Mouse (Mus musculus) large intestine, adult 2 months (tissue): ENCODE measurements at regions not wholly inside any gene's neighbourhood (a gene's known extent, or its start where the extent isn't known, plus 50 kb on each side); places are given as distances from the start of the nearest gene placed in this dataset.

ENCODE experiments used
- DNase-seq: peaks from one replicate; pipeline ENCODE4 v3.0.0-alpha.2; 2012; ENCODE audit warnings: low read depth, low spot score
- WGBS: fragments of 180-500 bp; shearing (Covaris S2); methylation state at CpG from one replicate; pipeline ENCODE4 v1.1.7; 2018; 5-methylcytosine and 5-hydroxymethylcytosine counted together

DNA sequence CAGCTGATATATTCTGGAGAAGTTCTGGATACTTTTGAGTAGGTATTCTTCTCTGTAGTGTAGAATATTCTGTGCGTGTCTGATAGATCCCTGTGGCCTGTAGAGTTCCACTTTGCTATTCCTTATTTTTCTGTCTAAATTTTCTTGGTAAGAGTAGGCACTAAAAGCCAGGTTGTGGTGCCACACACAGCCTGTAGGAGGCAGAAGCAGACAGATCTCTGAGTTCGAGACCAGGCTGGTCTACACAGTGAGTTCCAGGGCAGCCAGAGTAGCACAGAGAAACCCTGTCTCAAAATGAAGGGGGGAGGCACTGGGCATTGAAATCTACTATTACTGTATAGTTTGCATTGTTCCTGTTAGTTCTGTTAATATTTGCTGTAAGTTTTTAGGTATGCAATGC, 147.4 kb downstream of the Icos start:
- no peak for DNase-seq
- 86% methylated on average over 2 of the region's 2 CpGs for WGBS

- DNase-seq = no peak
- whole genome bisulfite sequencing = 58% methylated on average over 9 of the region's 9 CpGs
These were observed 158.1 kb downstream of the Icos start for GRCm38 (mm10) chr1:61135597-61136545.

DNA sequence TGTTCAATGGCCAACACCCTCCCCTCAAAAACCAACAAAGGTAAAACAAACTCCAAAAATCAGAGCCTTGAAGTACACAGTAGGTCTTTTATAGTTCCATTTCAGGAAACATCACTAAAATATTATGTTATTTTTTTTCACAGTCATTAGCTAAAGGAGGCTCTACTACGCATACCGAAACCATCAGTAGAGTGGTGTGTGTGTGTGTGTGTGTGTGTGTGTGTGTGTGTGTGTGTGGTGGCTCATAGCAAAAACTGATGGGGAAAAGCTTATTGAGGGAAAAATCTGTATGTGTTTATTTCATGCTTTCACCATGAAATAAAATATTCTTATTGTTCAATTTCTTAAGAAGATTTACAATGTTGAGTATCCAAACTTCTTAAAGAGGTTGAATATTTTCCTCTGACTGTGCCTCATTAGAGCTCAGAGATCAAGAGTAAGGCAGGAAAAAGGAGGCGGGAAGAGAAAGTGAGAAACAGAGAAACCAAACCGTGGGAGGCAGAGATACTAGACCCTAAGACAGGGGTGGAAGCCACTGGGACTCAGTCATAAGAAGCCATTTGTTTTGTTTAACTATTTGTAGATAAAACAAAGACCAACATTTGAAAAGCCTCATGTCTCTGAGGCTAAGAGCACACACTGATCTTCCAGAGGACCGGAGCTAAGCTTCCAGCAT, 159.6 kb downstream of the Icos start:
- WGBS = 65% methylated on average over 5 of the region's 5 CpGs
- no peak for DNase-seq

- WGBS = 61% methylated on average over 11 of the region's 11 CpGs
- DNase-seq = no peak
These were observed 160.2 kb downstream of the Icos start for GRCm38 (mm10) chr1:61137954-61138353.

- WGBS = 25% methylated on average over 15 of the region's 15 CpGs
- DNase-seq = no peak
These were observed 161.7 kb downstream of the Icos start for GRCm38 (mm10) chr1:61139291-61139983.

- WGBS = 54% methylated on average over 10 of the region's 10 CpGs
- DNase-seq = no peak
These were observed 162.4 kb downstream of the Icos start for GRCm38 (mm10) chr1:61139984-61140648.

GRCm38 (mm10) chr1:61140870-61141591, 163.3 kb downstream of the Icos start:
- 69% methylated on average over 9 of the region's 9 CpGs for WGBS
- no peak for DNase-seq

DNA sequence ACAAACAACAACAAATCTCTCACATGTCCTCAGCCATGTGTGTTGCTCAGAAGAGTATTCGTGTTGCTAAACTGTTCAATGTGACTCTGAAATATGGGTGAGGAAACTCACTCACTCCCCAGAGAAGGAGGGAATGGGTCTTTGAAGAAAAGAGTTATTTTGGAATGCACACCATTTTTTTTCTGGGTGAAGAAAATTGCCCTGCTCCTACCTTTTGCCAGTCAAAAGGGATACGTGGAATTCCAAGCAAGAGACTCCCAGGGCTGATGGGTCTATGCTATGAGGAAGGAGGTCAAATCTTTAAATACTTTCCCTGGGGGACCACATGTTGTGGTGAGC, 163.8 kb downstream of the Icos start:
- no peak for DNase-seq
- WGBS = 71% methylated on average over 2 of the region's 2 CpGs

GRCm38 (mm10) chr1:61141952-61142351, 164.2 kb downstream of the Icos start:
- no peak for DNase-seq
- 53% methylated on average over 9 of the region's 9 CpGs for WGBS

DNA sequence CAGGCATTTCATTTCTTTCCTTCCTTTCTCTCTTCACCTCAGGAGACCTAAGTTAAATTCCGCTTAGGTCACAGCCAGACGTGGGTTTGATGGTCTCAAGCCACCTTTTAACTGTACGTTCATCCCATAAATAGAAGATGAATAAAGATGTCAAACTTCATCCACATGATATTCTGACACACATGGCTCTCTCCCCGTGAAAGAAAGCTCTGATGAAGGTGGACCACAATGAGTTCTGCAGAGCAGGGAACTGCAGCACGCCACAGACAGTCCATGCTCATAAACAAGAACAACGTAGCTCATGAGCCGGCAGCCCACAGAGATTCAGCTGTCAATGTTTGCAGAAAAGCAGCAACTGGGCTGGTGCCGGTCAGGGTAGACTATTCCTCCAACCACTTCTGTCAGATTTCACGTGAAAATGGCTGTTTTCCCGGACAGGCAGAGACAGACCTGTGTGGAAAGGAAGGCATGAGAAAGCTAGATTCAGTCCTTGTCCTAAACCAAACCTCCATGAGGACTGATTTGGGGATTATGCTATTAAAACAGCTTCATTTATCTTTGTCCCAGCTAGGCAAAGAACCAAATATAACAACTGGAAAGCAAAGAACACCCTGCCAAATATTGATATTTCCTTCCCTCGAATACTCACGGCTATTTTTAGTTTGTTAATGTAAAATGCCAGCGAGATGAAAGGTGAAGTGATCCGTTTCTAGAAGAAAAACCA, 165.5 kb downstream of the Icos start:
- WGBS = 46% methylated on average over 14 of the region's 14 CpGs
- DNase-seq = no peak

DNA sequence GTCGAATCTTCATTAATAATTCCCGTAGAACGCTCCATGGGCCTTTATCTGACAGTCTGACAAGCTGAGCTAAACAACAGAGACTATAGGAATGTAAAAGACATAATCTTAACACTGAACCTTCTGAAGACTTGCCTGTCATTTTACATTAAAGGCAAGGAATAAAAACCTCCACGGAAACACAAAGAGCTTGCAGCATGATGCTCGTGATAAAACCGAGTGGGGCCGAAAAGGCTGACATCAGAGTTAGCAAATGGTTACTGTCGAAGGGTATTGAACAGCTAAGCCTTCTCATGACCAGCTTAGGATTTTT, 166.0 kb downstream of the Icos start:
- no peak for DNase-seq
- 81% methylated on average over 8 of the region's 8 CpGs for WGBS

GRCm38 (mm10) chr1:61145013-61145412, 167.3 kb downstream of the Icos start:
- 71% methylated on average over 4 of the region's 4 CpGs for WGBS

GRCm38 (mm10) chr1:61145572-61145971, 167.8 kb downstream of the Icos start:
- no peak for DNase-seq
- 75% methylated on average over 7 of the region's 7 CpGs for WGBS

More at GRCm38 (mm10) chr1:61145013-61145412, 167.3 kb downstream of the Icos start:
- DNase-seq = no peak

GRCm38 (mm10) chr1:61146222-61146723, 168.5 kb downstream of the Icos start:
- 27% methylated on average over 3 of the region's 3 CpGs for WGBS
- peak; percentile 14 for DNase-seq

DNA sequence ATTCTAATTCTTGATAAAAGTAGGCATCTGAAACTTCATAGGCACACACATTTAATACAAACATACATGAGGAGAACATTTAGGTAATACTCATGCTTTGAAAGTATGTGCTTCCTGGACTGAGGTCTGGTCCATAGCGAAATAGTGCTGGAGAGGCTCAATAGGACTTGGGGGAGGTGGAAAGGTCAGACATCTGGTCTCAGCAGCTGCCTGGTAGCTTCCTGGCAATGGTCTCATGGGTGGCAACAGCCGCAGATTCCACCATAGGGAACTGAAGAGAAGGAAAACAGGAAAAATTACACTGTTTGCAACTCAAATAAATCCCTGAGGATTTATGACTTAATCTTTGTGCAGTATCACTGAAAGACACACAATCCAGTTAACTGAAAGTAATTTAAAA, 174.0 kb downstream of the Icos start:
- WGBS = 29% methylated on average over 2 of the region's 2 CpGs
- no peak for DNase-seq

DNA sequence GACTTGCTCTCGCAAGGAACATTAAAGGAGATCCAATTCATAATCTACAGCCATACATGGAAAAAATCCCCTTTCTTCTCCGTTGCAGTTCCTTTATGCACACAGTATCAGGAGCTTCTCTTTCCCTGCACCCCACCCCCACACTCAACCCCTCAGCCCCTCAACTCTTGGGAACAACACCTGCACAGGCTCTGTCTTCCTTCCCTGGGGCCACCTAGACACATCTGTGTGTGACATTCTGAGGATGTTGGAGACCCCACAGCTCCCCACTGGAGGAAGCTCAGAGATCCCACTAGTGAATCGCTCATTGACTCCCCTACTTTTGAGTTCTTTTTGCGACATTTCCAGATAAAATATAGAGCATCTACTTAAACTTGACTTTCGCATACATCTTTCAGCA, 174.4 kb downstream of the Icos start:
- WGBS = 65% methylated on average over 5 of the region's 5 CpGs
- no peak for DNase-seq

GRCm38 (mm10) chr1:61154216-61154615, 176.5 kb downstream of the Icos start:
- DNase-seq = no peak
- 98% methylated on average over 3 of the region's 3 CpGs for WGBS

- 60% methylated on average over 4 of the region's 4 CpGs for WGBS
- DNase-seq = no peak
These were observed 179.5 kb downstream of the Icos start for GRCm38 (mm10) chr1:61157271-61157670.

DNA sequence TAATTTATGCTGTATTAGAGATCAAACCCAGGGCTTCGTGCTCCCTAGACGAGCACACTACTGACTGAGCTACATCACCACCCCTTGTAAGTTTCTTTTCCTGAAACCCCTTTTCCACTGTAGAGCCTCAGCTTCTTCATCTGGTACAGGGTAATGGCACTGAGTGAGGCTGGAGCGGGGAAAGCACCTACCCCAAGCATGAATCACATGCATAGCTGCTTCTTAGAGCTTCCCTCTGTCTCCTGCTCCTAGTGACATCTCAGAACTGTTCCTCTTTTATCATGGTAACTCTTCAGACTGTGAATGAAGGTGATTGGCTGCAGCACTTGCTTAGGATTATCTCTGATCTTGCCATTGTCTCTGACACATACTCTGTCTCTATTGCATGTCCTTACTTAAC, 182.8 kb downstream of the Icos start:
- no peak for DNase-seq
- WGBS = 90% methylated on average over 3 of the region's 3 CpGs
